Mouse (Mus musculus) ES-Bruce4 (cell line): ENCODE results near the gene Stk11ip. TPM values are rescaled to one million over a fixed set of nuclear protein-coding genes. Genes with fewer than 3 reads are reported as not detected.

Experiments
- H3K27ac ChIP-seq: 2 replicates; pipeline ENCODE4 v1.5.1; 2012; ENCODE audit warnings: low read length, inconsistent platforms; ENCODE audit not compliant: insufficient read depth
- H3K27me3 ChIP-seq: 2 replicates; pipeline ENCODE4 v1.6.1; 2012; ENCODE audit warnings: mild to moderate bottlenecking, low read length, inconsistent platforms; ENCODE audit not compliant: control insufficient read depth, poor library complexity, insufficient read depth, severe bottlenecking
- H3K36me3 ChIP-seq: 2 replicates; pipeline ENCODE4 v1.6.1; 2012; ENCODE audit warnings: inconsistent platforms, mild to moderate bottlenecking, low read length, moderate library complexity; ENCODE audit not compliant: control insufficient read depth, poor library complexity, insufficient read depth, severe bottlenecking
- H3K4me1 ChIP-seq: one replicate; pipeline ENCODE4 v1.8.1; 2011; ENCODE audit warnings: low read length; ENCODE audit not compliant: control insufficient read depth, insufficient read depth
- H3K4me3 ChIP-seq: 2 replicates; pipeline ENCODE4 v1.5.1; 2011; ENCODE audit warnings: low read depth, mild to moderate bottlenecking, low read length
- H3K9ac ChIP-seq: 2 replicates; pipeline ENCODE4 v1.6.1; 2012; ENCODE audit warnings: low read depth, mild to moderate bottlenecking, inconsistent platforms; ENCODE audit not compliant: poor library complexity, severe bottlenecking
- H3K9me3 ChIP-seq: replicated peaks from 2 replicates; pipeline ENCODE4 v1.6.1; 2012; ENCODE audit warnings: mild to moderate bottlenecking, low read length, inconsistent platforms; ENCODE audit not compliant: control insufficient read depth, poor library complexity, insufficient read depth, severe bottlenecking
- CTCF ChIP-seq: IDR thresholded peaks from one replicate; pipeline ENCODE4 v1.8.1; 2011; ENCODE audit warnings: low read depth, low read length
- EP300 ChIP-seq: IDR thresholded peaks from 2 replicates; pipeline ENCODE4 v1.6.1; 2011; ENCODE audit warnings: low read depth, low read length; ENCODE audit not compliant: insufficient read depth
- POLR2A ChIP-seq: IDR thresholded peaks from one replicate; pipeline ENCODE4 v1.8.1; 2011; ENCODE audit warnings: low read length; ENCODE audit not compliant: insufficient read depth
- polyA plus RNA-seq: library from polyadenylated mRNA; stranded (reverse); fragments of >200 nt; gene quantifications from 2 replicates; pipeline ENCODE4 v1.2.4, GENCODE M21; 2011; ENCODE audit warnings: low read depth; ENCODE audit not compliant: missing spikeins, insufficient read depth, insufficient read length

Gene Stk11ip
- polyA plus RNA-seq, 1 experiment, result 22.7 TPM

GRCm38 (mm10) chr1:75550586-75550985, 29.3 kb downstream of the Stk11ip start:
- Histone ChIP-seq H3K9me3 (no peaks in the 10 kb centered on the region), H3K4me1 (peaks cover 2% of the 10 kb centered on the region), H3K27me3 (no peaks in the 10 kb centered on the region), H3K27ac (no peak overlapping the region), H3K4me3 (no peak overlapping the region), H3K9ac (no peak overlapping the region), H3K36me3 (no peaks in the 10 kb centered on the region)
- no peak for TF ChIP-seq EP300
- TF ChIP-seq POLR2A, result no peak
- TF ChIP-seq CTCF, result no peak

GRCm38 (mm10) chr1:75555680-75556079, 34.4 kb downstream of the Stk11ip start:
- H3K36me3 ChIP-seq, result no peaks in the 10 kb centered on the region
- H3K27ac ChIP-seq, result no peak overlapping the region
- no peak for TF ChIP-seq EP300
- no peak for TF ChIP-seq CTCF
- TF ChIP-seq POLR2A, result no peak
- H3K9ac ChIP-seq, result no peak overlapping the region
- H3K4me1 ChIP-seq, result peaks cover 2% of the 10 kb centered on the region
- H3K4me3 ChIP-seq, result no peak overlapping the region
- H3K9me3 ChIP-seq, result no peaks in the 10 kb centered on the region
- no peaks in the 10 kb centered on the region for H3K27me3 ChIP-seq

DNA sequence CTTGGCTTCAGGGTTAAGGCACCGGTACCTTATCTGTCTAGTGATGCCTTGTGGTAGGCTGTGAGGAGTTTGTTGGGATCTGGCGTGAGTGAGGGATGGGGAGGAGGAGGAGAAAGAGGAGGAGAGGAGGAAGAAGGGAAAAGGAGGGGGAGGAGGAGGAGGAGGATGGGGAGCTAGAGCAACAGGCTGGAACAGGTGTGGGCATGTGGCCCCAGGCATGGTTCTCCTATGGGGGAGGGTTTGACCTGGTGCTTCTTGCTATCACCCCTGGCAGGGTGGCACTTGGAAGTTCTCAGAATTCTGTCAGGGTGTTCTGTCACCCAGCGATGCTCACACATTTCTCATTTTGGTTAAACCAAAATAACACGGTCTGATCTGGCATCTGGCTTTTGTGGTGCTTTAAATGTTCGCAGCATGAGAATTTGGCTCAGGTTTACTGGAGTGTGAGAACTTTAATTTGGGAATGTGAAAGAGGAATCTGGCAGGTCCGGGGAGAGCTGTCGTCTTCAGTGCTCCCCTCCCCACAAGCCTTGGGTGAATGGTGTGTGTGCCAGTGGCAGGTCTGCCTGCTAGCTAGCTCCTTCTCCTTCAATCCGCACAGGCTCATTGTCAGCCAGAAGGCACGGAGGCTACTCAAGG, 34.9 kb downstream of the Stk11ip start:
- Histone ChIP-seq H3K36me3 (no peaks in the 10 kb centered on the region), H3K4me1 (peaks cover 2% of the 10 kb centered on the region), H3K9ac (no peak overlapping the region), H3K4me3 (no peak overlapping the region), H3K9me3 (no peaks in the 10 kb centered on the region), H3K27ac (no peak overlapping the region), H3K27me3 (no peaks in the 10 kb centered on the region)
- TF ChIP-seq CTCF, result no peak

- Histone ChIP-seq H3K9me3 (no peaks in the 10 kb centered on the region), H3K27ac (no peak overlapping the region), H3K4me3 (0 out of 2 replicates have a peak overlapping the region, but pooled peaks have one; percentile 9), H3K27me3 (no peaks in the 10 kb centered on the region), H3K4me1 (peaks cover 2% of the 10 kb centered on the region), H3K9ac (no peak overlapping the region), H3K36me3 (no peaks in the 10 kb centered on the region)
- no peak for TF ChIP-seq POLR2A
- TF ChIP-seq EP300, result no peak
- TF ChIP-seq CTCF, result no peak
Observed at GRCm38 (mm10) chr1:75557041-75557440, 35.7 kb downstream of the Stk11ip start.

DNA sequence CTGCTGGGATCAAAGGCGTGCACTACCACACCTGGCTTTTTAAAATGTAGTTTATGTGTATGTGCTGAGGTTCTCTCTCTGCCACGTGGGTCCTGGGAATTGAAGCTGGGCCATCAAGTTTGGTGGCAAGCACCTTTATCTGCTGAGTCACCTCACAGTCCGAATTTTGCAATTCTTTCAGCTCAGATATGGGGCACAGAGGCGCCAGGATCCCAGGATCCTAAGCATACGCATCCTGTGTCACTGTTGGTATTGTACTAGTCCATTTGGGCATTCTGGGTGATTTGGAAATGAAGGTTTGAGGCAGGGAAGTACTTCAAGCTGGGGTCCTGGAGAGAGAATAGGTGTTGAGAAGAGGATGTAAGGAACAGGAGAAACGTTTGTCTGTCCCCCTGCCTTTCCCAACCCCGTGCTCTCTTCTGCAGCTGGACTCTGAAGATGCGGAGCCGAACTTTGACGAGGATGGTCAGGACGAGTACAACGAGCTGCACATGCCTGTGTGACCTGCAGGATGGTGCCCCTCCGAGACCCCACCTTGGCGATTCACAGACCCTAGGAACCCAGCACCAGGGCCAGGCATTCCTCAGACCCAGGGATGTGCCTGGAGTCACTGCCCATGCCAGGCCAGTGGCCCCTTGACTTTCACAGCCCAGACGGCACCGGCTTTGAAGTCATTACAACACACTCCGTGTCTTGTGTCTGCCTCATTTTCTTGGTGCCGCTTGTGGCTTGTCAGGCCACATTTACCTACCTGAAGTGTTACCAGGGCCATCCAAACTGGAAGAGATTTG, 37.3 kb downstream of the Stk11ip start:
- Histone ChIP-seq H3K9me3 (no peaks in the 10 kb centered on the region), H3K27ac (no peak overlapping the region), H3K4me1 (no peaks in the 10 kb centered on the region), H3K27me3 (no peaks in the 10 kb centered on the region), H3K36me3 (no peaks in the 10 kb centered on the region), H3K4me3 (no peak overlapping the region), H3K9ac (no peak overlapping the region)
- TF ChIP-seq CTCF (no peak), POLR2A (no peak), EP300 (no peak)

DNA sequence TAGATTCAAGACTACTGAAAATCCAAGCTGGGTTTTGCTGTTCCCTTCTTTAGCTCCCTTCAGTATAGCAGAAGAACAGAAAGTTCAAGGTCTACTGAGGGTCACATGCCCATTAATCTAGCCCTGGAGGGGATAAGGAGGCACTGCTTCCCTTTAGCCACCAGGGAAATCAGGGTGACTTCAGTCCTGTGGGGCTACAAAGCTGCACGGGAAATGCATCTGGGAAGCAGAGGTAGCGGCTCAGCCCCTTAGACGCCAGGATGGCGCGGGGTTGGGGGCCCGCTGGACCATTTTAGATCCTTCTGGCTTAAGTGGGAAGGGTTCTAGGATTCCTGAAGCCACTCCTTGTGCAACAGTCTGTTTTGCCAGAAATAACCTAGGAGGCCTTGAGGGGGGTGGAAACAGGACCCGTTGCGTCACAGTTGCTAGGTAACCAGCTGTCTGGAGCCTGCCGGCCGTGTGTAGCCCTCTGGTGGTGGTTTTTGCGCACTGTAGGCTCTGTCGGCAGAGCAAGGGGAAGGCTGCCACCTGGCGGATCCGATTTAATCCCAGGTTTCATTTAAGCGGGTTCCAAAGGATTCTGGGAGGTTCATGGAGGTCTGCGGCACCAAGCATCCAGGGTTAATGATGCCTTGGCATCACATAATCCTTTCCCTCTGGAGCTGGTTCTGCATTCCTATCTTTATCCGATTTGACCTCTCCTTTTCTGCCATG, 38.0 kb downstream of the Stk11ip start:
- peak overlapping the region; percentile 44 for H3K9ac ChIP-seq
- H3K27me3 ChIP-seq, result no peaks in the 10 kb centered on the region
- H3K4me1 ChIP-seq, result no peaks in the 10 kb centered on the region
- peak; percentile 77 for TF ChIP-seq EP300
- no peak for TF ChIP-seq POLR2A
- TF ChIP-seq CTCF, result peak; percentile 100
- no peak overlapping the region for H3K27ac ChIP-seq
- H3K36me3 ChIP-seq, result no peaks in the 10 kb centered on the region
- peak overlapping the region; percentile 35 for H3K4me3 ChIP-seq
- H3K9me3 ChIP-seq, result no peaks in the 10 kb centered on the region
